Mouse (Mus musculus) myocyte (in vitro differentiated cells): Measurements from ENCODE around the gene Pus7. TPM values are rescaled to one million over a fixed set of nuclear protein-coding genes. Genes with fewer than 3 reads are reported as not detected.

Experiments used
- H3K27me3 ChIP-seq: one replicate; pipeline ENCODE4 v1.6.1; 2011; ENCODE audit not compliant: control insufficient read depth, insufficient read depth, insufficient read length
- H3K36me3 ChIP-seq: one replicate; pipeline ENCODE4 v1.6.1; 2011; ENCODE audit not compliant: control insufficient read depth, insufficient read depth
- H3K4me2 ChIP-seq: one replicate; pipeline ENCODE4 v1.6.1; 2011; ENCODE audit warnings: low read depth, control low read depth
- H3K4me3 ChIP-seq: one replicate; pipeline ENCODE4 v1.5.1; 2011; ENCODE audit warnings: mild to moderate bottlenecking, control low read depth, moderate library complexity
- H3K79me2 ChIP-seq: one replicate; pipeline ENCODE4 v1.6.1; 2011; ENCODE audit not compliant: control insufficient read depth, insufficient read depth
- H3ac ChIP-seq: one replicate; pipeline ENCODE4 v1.6.1; 2011; ENCODE audit not compliant: control insufficient read depth, insufficient read length
- MAX ChIP-seq: IDR thresholded peaks from one replicate; pipeline ENCODE4 v1.6.1; 2011; ENCODE audit warnings: low read depth, mild to moderate bottlenecking, control low read depth
- POLR2A ChIP-seq: IDR thresholded peaks from one replicate; pipeline ENCODE4 v1.6.1; 2011; ENCODE audit warnings: low read depth, mild to moderate bottlenecking, control low read depth, moderate library complexity; ENCODE audit not compliant: insufficient read length
- POLR2AphosphoS2 ChIP-seq: IDR thresholded peaks from one replicate; pipeline ENCODE4 v1.6.1; 2011; ENCODE audit warnings: low read depth, control low read depth; ENCODE audit not compliant: insufficient read length
- SRF ChIP-seq: IDR thresholded peaks from one replicate; pipeline ENCODE4 v1.6.1; 2011; ENCODE audit warnings: low read depth; ENCODE audit not compliant: control insufficient read depth, insufficient read length
- USF1 ChIP-seq: IDR thresholded peaks from one replicate; pipeline ENCODE4 v1.6.1; 2011; ENCODE audit warnings: low read depth, mild to moderate bottlenecking, control low read depth, moderate library complexity
- polyA plus RNA-seq: library from polyadenylated mRNA; unstranded; fragments of >200 nt; fragmentation: generic; extraction: Trizol; gene quantifications from one replicate; pipeline ENCODE4 v1.2.1, GENCODE M21; 2012; ENCODE audit warnings: missing spikeins

The Pus7 gene
- polyA plus RNA-seq, 1 experiment, result 9.7 TPM

DNA sequence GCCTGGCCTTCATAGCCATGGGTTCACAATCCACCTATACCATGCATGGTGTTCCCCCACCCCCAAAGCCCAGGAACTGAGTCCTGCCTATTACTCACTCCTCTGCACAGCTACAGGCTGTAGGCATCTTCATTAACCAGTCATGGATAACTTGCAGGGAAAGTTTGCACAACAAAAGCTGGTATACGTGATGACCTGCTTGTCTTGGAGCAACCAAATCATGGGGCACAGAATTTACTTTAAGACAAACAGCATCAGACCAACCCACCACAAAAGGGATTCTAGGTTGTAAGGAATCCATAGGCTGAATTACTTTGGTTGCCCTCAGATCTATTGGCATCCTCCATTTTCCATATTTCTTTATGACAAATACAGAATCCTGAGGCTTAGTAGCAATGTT, 86.1 kb downstream of the Pus7 start:
- Histone ChIP-seq H3K36me3 (peaks cover 7% of the 10 kb centered on the region), H3ac (no peak overlapping the region), H3K4me3 (no peak overlapping the region), H3K79me2 (no peaks in the 10 kb centered on the region), H3K4me2 (no peak overlapping the region), H3K27me3 (no peaks in the 10 kb centered on the region)
- no peak for TF ChIP-seq POLR2A
- no peak for TF ChIP-seq POLR2AphosphoS2
- no peak for TF ChIP-seq MAX
- TF ChIP-seq SRF, result no peak
- no peak for TF ChIP-seq USF1

Other genes with a start within 250 kb of the Pus7 start
- 8.1 TPM for gene Srpk2, start 99.1 kb downstream of the Pus7 start, polyA plus RNA-seq
- 8.3 TPM for gene Rint1, start 4.0 kb upstream of the Pus7 start, polyA plus RNA-seq
- gene Tomm7, start 60.5 kb upstream of the Pus7 start, polyA plus RNA-seq, result 111 TPM
- gene Fam126a, start 247.0 kb upstream of the Pus7 start, polyA plus RNA-seq, result 7.8 TPM